Mouse (Mus musculus) liver, embryonic 11.5 days (tissue): ENCODE measurements at regions not wholly inside any gene's neighbourhood (a gene's known extent, or its start where the extent isn't known, plus 50 kb on each side); places are given as distances from the start of the nearest gene placed in this dataset.

Source experiments
- ATAC-seq: fragments of 200-750 bp; cut with Nextera tagmentation; replicated peaks from 2 replicates; pipeline ENCODE4 v1.8.0; 2017; ENCODE audit warnings: moderate number of reproducible peaks, mild to moderate bottlenecking, moderate TSS enrichment, moderate library complexity; ENCODE audit not compliant: low FRiP score
- DNase-seq: peaks from one replicate; pipeline ENCODE4 v3.0.0-alpha.2; 2017; ENCODE audit warnings: low spot score
- H3K27ac ChIP-seq: fragments of 300-500 bp; sonication (generic); 2 replicates; pipeline ENCODE4 v1.5.1; 2014; ENCODE audit warnings: mild to moderate bottlenecking, low read depth, low read length, control low read depth
- H3K27me3 ChIP-seq: fragments of 300-500 bp; sonication (generic); replicated peaks from 2 replicates; pipeline ENCODE4 v1.6.1; 2014; ENCODE audit warnings: low read length, mixed read lengths; ENCODE audit not compliant: control insufficient read depth, insufficient read depth
- H3K36me3 ChIP-seq: fragments of 300-500 bp; sonication (generic); 2 replicates; pipeline ENCODE4 v1.6.1; 2014; ENCODE audit warnings: mild to moderate bottlenecking, low read length, moderate library complexity, mixed read lengths; ENCODE audit not compliant: control insufficient read depth, insufficient read depth
- H3K4me1 ChIP-seq: fragments of 300-500 bp; sonication (generic); replicated peaks from 2 replicates; pipeline ENCODE4 v1.6.1; 2014; ENCODE audit warnings: low read length, mixed read lengths; ENCODE audit not compliant: control insufficient read depth, insufficient read depth
- H3K4me2 ChIP-seq: fragments of 300-500 bp; sonication (generic); 2 replicates; pipeline ENCODE4 v1.6.1; 2014; ENCODE audit warnings: mild to moderate bottlenecking, control low read depth, moderate library complexity
- H3K4me3 ChIP-seq: fragments of 300-500 bp; sonication (generic); 2 replicates; pipeline ENCODE4 v1.5.1; 2014; ENCODE audit warnings: low read depth, low read length, control low read depth
- H3K9ac ChIP-seq: fragments of 300-500 bp; sonication (generic); 2 replicates; pipeline ENCODE4 v1.6.1; 2014; ENCODE audit warnings: low read depth, low read length, control low read depth
- H3K9me3 ChIP-seq: fragments of 300-500 bp; sonication (generic); 2 replicates; pipeline ENCODE4 v1.6.1; 2016; ENCODE audit warnings: low read length, inconsistent platforms, mixed read lengths; ENCODE audit not compliant: control insufficient read depth
- WGBS: fragments of 180-500 bp; shearing (Covaris S2); extraction: QIAGEN DNeasy Blood & Tissue Kit; methylation state at CpG from one replicate; pipeline ENCODE4 v1.1.7; 2014; 5-methylcytosine and 5-hydroxymethylcytosine counted together

GRCm38 (mm10) chr9:84774348-84774747 is 538.2 kb upstream of the Gm11114 start:
- Histone ChIP-seq H3K4me3 (no peak overlapping the region), H3K9me3 (no peaks in the 10 kb centered on the region), H3K36me3 (no peaks in the 10 kb centered on the region), H3K27ac (no peak overlapping the region), H3K27me3 (no peaks in the 10 kb centered on the region), H3K9ac (no peak overlapping the region), H3K4me1 (no peaks in the 10 kb centered on the region), H3K4me2 (no peak overlapping the region)
- 45% methylated on average over 11 of the region's 11 CpGs for WGBS
- DNase-seq (no peak), ATAC-seq (no peak)

- Histone ChIP-seq H3K4me1 (no peaks in the 10 kb centered on the region), H3K27ac (no peak overlapping the region), H3K4me2 (no peak overlapping the region), H3K4me3 (no peak overlapping the region), H3K9me3 (no peaks in the 10 kb centered on the region), H3K9ac (no peak overlapping the region), H3K27me3 (no peaks in the 10 kb centered on the region), H3K36me3 (no peaks in the 10 kb centered on the region)
- ATAC-seq: no peak
- WGBS: 30% methylated on average over 2 of the region's 2 CpGs
- no peak for DNase-seq
Observed at GRCm38 (mm10) chr9:84775190-84775589, 537.4 kb upstream of the Gm11114 start.

- Histone ChIP-seq H3K4me3 (no peak overlapping the region), H3K27me3 (no peaks in the 10 kb centered on the region), H3K9ac (no peak overlapping the region), H3K4me1 (no peaks in the 10 kb centered on the region), H3K4me2 (no peak overlapping the region), H3K36me3 (no peaks in the 10 kb centered on the region), H3K9me3 (no peaks in the 10 kb centered on the region), H3K27ac (no peak overlapping the region)
- DNase-seq (no peak), ATAC-seq (no peak)
- WGBS: 69% methylated on average over 1 of the region's 1 CpGs
Observed at GRCm38 (mm10) chr9:84779125-84779524, 533.4 kb upstream of the Gm11114 start.

- no peak overlapping the region for H3K4me3 ChIP-seq
- no peaks in the 10 kb centered on the region for H3K9me3 ChIP-seq
Observed at GRCm38 (mm10) chr9:84825768-84826167, 486.8 kb upstream of the Gm11114 start.

GRCm38 (mm10) chr9:84828934-84829333 is 483.6 kb upstream of the Gm11114 start:
- no peaks in the 10 kb centered on the region for H3K9me3 ChIP-seq
- DNase-seq (no peak), ATAC-seq (no peak)
- WGBS: 39% methylated on average over 5 of the region's 5 CpGs
- H3K4me2 ChIP-seq: no peak overlapping the region
- no peak overlapping the region for H3K4me3 ChIP-seq
- no peaks in the 10 kb centered on the region for H3K4me1 ChIP-seq
- no peaks in the 10 kb centered on the region for H3K27me3 ChIP-seq
- H3K9ac ChIP-seq: no peak overlapping the region
- no peak overlapping the region for H3K27ac ChIP-seq
- no peaks in the 10 kb centered on the region for H3K36me3 ChIP-seq

More at GRCm38 (mm10) chr9:84825768-84826167, 486.8 kb upstream of the Gm11114 start:
- no peaks in the 10 kb centered on the region for H3K4me1 ChIP-seq
- H3K4me2 ChIP-seq: no peak overlapping the region
- DNase-seq (no peak), ATAC-seq (no peak)
- no peaks in the 10 kb centered on the region for H3K27me3 ChIP-seq
- H3K9ac ChIP-seq: no peak overlapping the region
- H3K27ac ChIP-seq: no peak overlapping the region
- H3K36me3 ChIP-seq: no peaks in the 10 kb centered on the region

GRCm38 (mm10) chr9:84830639-84831038 is 481.9 kb upstream of the Gm11114 start:
- Histone ChIP-seq H3K4me1 (no peaks in the 10 kb centered on the region), H3K27ac (no peak overlapping the region), H3K36me3 (no peaks in the 10 kb centered on the region), H3K9me3 (no peaks in the 10 kb centered on the region), H3K27me3 (no peaks in the 10 kb centered on the region), H3K9ac (no peak overlapping the region), H3K4me2 (no peak overlapping the region), H3K4me3 (no peak overlapping the region)
- WGBS: 76% methylated on average over 2 of the region's 2 CpGs
- ATAC-seq: no peak
- no peak for DNase-seq

GRCm38 (mm10) chr9:84837498-84837897 is 475.1 kb upstream of the Gm11114 start:
- 92% methylated on average over 1 of the region's 1 CpGs for WGBS
- no peak for DNase-seq
- Histone ChIP-seq H3K27ac (no peak overlapping the region), H3K4me3 (no peak overlapping the region), H3K27me3 (no peaks in the 10 kb centered on the region), H3K4me1 (no peaks in the 10 kb centered on the region), H3K36me3 (no peaks in the 10 kb centered on the region), H3K4me2 (no peak overlapping the region), H3K9me3 (no peaks in the 10 kb centered on the region), H3K9ac (no peak overlapping the region)
- ATAC-seq: no peak

- Histone ChIP-seq H3K36me3 (no peaks in the 10 kb centered on the region), H3K9ac (no peak overlapping the region), H3K4me1 (no peaks in the 10 kb centered on the region), H3K4me2 (no peak overlapping the region), H3K4me3 (no peak overlapping the region), H3K27ac (no peak overlapping the region), H3K9me3 (no peaks in the 10 kb centered on the region), H3K27me3 (no peaks in the 10 kb centered on the region)
- no peak for ATAC-seq
- DNase-seq: no peak
Observed at GRCm38 (mm10) chr9:84844021-84844420, 468.6 kb upstream of the Gm11114 start.

GRCm38 (mm10) chr9:84861600-84861999 is 451.0 kb upstream of the Gm11114 start:
- Histone ChIP-seq H3K9ac (no peak overlapping the region), H3K4me3 (no peak overlapping the region), H3K27me3 (no peaks in the 10 kb centered on the region), H3K4me2 (no peak overlapping the region), H3K9me3 (no peaks in the 10 kb centered on the region), H3K36me3 (no peaks in the 10 kb centered on the region), H3K27ac (no peak overlapping the region), H3K4me1 (no peaks in the 10 kb centered on the region)
- DNase-seq (no peak), ATAC-seq (no peak)
- 78% methylated on average over 6 of the region's 6 CpGs for WGBS
